Mouse (Mus musculus) left cerebral cortex, adult 18-20 months (tissue): ENCODE results near the gene Fmnl1. TPM values are rescaled to one million over a fixed set of nuclear protein-coding genes. Genes with fewer than 3 reads are reported as not detected.
A peak's percentile ranks its signal among the peaks of the same experiment; 100 is the strongest.

Experiments used
- DNase-seq, 2 experiments: peaks; one replicate each; pipeline ENCODE4 v3.0.0; 2021 to 2022; ENCODE audit warnings: low spot score in 2 of 2, mixed read lengths in 1 of 2
- total RNA-seq, 2 experiments: library from RNA; stranded (reverse); gene quantifications; 2 replicates each; pipeline ENCODE4 v1.2.3; 2021

Gene Fmnl1
- total RNA-seq, 2 experiments from 2014 or later: 169 to 206 TPM

DNA sequence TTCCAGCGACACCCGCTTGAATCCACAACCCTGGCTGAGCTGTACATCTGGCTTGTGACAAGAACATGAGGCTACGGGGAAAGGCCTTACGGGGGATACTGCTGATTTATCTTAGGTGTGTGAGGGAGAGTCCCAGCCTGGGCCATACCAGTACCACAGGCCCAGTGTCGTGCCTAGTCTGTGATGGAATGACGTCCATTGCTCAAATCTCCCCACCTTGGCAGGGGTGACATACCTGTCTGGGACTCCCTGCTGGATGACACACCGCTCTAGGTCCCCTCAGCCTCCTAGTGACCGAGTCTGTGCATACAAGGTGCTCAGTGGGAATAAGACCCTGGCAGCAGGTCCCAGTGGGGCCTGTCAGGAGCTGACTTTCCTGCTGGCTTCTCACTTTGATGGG, 7.8 kb downstream of the Fmnl1 start:
- DNase-seq: no peak

DNA sequence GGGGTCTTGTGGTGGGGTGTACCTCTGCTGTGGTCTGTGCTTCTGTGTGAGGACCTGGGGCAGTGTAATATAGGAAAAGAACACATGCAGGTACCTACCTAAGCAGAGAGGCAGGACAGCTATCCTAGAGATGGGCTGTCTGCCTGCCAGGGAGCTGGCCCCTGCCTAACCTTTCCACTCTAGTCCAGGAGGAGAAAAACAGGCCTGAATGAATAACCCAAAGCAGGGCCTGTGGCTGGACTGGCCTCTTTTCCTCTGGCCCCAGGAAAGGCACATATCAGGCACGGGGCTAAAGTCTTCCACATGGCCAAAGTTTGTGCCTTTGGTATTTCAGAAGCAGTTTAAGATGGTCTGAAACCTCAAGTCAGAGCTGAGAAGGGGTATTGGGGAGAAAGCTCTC, 9.5 kb downstream of the Fmnl1 start:
- no peak for DNase-seq

DNA sequence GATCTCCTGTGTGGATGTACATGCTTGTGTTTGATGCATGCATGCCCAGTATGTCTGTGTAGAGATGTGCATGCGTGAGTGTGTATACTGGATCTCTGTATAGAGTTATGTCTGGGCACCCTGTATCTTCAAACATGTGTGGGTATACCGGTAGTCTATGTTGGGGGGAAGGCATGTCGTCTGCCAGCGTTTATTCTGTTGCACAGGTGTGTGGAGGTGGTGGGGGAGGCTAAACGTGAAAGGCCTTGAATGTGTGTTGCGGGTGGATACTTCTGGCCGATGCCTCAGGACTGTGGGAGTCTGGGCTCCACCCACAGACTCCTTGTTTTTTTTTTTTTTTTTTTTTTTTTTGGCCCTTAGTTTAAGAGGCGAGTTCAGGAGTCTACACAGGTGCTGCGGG, 10.4 kb downstream of the Fmnl1 start:
- peak in 1 of 2 experiments; percentile 42 for DNase-seq

DNA sequence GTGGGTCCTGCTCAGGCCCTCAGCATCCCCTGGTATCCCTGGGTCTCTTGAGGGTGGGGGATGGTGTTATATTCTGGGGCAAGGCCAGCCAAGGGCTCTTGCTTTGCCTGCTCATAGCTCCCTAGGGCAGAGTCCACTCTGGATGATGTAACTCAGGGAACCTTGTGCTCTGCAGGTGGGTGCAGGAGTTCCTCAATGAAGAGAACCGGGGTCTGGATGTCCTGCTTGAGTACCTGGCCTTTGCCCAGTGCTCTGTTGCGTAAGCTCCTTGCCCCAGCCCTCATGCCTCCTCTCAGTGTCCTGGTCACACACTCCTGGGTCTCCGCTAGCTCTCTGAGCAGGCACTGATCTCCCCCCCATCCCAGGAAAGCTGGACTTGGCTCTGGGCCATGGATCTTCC, 11.0 kb downstream of the Fmnl1 start:
- no peak for DNase-seq

DNA sequence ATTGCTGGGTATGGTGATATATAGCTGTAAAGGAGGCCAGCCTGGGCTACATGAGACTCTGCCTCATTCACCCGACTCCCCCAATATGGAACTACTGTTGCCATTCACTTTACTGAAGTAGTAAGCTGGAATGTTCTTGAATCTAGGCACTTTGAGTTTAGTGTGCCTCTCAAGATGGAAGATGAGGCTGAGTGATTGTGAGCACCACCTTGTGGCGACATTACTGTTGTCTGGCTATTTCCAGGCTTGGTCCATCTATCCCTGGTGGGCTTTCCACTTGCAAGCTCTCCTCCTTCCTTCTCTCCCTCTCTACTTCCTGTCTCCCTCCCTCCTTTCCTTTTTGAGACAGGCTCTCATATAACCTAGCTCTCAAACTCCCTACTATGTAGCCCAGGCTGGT, 14.0 kb downstream of the Fmnl1 start:
- DNase-seq: peak in 1 of 2 experiments; percentile 55

DNA sequence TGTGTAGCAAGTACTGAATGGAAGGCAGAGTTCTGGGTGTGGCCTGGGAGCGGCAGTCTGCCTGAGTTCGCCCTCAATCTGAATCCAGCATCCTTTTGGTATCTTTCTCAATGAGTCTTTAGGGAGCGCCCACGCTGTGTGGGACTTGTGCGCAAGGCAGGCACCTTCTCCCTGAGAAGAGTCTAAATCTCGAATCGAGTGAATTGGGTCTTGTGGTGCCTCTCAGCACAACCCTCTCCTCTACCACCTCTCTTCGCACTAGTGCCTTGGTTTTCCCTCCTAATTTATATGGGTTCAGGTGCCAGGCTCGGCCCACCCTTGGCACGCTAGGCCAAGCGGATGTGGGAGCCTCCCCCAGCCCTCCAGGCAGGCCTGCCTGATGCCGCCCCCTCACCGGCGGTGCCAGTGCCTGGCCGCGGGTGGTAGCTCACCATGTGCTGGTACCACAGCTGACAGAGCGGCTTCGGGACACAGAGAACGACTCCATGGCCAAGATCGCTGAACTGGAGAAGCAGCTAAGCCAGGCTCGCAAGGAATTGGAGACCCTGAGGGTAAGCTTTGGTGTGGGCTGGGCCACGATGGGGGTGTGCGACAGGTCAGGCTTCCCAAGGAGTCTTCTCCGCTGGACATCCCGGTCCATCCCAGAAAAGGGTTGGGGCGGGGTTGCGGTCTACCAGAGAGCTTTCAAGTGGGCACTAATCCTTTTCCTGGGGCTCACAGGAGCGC, 21.5 kb downstream of the Fmnl1 start:
- DNase-seq: peak; percentile 76 to 86

DNA sequence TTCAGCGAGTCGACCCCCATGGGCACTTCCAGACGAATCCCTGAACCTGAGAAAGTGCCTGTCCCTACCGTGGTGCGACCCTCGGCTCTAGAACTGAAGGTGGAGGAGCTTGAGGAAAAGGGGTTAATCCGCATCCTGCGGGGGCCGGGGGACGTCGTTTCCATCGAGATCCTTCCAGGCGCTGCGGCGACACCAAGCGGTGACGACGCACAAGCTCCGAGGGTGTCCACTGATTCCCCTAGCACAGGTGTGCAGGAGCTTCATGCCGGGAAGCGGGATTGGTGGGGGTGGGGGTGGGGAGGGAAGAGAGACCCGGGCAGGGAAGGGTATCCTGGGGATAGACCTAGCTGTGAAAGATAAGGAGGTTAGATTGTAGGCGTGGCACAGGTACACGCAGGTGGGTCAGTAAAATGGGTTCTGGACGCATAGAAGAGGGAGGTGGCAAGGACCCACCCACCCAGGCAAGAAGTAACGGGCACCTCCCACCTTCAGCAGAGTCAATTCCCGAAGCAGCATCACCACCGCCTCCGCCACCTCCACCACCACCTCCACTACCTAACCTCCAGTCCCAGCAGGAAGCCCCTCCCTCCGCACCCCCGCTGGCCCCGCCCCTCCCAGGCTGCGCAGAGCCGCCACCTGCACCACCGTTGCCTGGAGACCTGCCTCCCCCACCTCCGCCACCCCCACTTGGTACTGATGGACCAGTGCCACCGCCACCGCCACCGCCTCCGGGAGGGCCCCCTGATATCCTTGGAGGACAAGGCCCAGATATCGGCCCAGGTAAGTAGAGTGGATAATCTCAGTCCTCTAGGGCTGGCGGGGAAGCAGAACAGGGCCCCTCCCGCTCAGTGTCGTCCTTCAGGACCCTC, 22.3 kb downstream of the Fmnl1 start:
- DNase-seq: peak; percentile 74 to 78

DNA sequence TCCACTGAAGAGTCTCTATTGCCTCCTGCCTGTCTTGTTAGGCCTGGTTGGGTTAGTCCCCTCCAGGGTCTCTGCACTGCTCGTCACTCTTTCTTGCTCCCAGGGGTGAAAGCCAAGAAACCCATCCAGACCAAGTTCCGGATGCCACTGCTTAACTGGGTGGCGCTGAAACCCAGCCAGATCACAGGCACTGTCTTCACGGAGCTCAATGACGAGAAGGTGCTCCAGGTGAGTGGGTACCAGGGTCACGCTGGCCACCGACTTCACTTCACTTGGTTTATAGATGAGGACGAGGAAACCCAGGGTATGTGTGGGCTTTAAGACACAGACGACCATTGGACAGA, 22.9 kb downstream of the Fmnl1 start:
- DNase-seq: no peak

DNA sequence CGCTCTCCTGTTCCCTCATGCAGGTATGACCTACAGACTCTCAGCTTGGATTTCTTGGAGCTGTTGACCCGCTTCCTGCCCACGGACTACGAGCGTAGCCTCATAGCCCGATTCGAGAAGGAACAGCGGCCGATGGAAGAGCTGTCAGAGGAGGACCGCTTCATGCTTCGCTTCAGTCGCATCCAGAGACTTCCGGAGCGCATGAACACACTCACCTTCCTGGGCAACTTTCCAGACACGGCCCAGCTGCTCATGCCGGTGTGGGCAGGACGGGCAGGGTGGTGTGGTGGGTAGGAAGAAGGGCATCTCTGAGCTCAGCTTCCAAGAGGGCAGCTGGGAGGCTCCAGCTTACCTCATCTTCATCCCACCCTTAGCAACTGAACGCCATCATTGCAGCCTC, 24.3 kb downstream of the Fmnl1 start:
- DNase-seq: peak; percentile 50 to 59

DNA sequence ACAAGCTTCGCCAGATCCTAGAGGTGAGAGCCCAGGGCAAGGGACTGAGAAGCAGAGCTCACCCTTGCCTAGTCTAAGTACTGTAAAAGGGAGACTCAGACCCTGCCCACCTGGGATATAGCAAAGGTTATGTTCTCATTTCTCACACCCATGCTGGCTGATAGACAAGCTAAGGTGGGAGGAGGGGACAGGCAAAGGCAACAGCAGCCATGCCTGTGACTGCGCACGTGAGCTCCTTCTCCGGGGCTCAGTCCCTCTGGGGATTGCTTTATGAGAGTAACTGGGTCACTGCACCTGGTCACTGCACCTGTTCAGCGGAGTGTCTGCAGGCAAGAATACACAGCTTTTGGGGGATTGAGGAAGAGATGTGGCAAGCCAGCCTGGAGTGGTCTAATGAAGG, 24.7 kb downstream of the Fmnl1 start:
- DNase-seq: peak in 1 of 2 experiments; percentile 22

DNA sequence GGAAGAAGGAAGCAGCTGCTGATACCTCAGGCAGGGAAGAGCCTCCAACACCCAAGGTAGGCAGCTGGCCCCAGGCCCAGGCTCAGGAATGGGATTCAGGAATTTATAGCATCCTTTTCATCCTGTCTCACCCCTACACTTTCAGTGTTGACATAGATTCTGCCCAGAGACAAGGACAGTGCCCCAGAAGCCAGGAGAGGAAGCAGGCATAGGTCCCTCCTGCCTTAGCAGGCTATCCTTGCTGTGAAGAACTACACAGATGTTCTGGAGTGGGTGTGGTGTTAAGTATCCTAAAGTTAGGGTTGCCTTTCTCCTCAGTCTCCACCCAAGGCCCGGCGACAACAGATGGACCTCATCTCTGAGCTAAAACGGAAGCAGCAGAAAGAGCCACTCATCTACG, 26.4 kb downstream of the Fmnl1 start:
- DNase-seq: peak; percentile 56 to 78

DNA sequence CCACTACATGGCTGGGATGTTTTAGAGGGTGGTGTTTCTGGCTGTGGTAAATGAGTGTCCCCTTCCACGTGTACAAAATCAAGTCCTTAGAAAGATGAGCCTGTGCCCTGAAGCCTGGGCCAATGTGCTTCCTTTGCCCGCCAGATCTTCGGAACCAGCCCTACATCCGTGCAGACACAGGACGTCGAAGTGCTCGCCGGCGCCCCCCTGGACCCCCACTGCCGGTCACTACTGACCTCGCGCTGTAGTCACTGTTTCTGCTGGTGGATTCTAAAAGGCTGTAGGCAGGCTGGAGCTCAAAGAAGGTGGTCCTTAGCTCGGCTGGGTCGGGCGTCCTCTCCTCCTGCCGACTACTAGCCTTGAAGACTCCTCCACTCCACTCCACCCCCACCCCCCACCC, 27.4 kb downstream of the Fmnl1 start:
- no peak for DNase-seq

DNA sequence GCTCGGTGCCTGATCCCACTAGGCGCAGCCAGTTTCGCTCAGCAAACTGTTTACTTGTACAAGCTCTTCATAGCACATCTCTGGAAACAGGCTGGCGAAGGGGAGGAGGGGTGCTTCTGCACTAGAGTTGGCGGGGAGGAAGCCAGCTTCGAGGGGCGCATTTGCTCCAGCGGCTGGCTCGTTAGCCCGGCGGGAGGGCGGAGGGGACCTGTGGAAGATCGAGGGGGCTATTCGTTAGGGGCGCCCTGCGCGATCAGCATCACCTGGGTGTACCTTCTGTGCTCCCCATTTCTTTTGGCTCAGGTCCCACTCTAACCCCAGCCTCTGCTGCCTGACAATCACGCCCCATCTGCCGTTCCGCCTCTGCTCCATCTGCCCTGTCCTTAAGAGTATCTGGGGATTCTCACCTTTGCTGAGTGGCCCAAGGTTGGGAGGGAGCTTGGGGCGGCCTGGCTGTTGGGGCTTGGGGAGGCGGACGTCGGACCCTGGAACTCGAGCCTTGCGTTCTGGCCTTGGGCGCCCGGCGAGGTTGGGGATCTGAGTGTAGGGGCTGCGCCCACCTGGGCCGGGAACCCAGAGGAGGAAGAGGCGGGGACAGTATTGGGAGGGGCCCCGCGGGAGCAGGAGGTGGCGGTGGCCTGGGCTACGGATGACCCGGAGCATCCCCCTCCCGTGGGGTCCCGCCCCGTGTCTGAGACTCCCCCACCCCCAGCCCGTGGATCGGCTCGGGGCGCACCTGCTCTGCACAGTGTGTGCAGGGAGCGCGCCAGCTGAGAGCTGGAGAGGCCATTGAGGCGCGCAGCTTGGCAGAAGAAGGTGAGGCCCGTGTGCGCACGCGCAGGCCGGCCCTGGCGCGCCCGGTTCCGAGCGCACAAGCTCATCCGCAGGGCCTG, 28.2 kb downstream of the Fmnl1 start:
- DNase-seq: peak; percentile 86 to 89

DNA sequence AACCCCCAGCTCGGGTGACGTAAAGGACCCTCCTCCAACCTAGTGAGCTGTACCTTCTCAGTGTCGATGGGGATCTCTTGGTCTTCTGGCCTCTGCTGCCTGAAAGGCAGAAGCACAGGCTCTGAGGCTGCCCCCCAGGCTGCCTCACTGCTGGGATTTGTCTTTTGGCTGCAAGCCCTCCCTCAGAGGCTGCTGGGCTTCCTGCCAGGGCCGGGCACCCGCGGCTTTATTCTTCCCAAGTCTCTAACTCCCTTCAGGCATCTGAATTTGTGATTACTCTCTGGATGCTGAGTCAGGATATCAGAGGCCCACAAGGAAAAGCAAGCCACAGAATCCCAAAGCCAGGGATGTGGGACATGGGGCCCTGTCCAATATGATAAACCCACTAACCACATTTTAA, 30.8 kb downstream of the Fmnl1 start:
- peak; percentile 77 to 90 for DNase-seq

DNA sequence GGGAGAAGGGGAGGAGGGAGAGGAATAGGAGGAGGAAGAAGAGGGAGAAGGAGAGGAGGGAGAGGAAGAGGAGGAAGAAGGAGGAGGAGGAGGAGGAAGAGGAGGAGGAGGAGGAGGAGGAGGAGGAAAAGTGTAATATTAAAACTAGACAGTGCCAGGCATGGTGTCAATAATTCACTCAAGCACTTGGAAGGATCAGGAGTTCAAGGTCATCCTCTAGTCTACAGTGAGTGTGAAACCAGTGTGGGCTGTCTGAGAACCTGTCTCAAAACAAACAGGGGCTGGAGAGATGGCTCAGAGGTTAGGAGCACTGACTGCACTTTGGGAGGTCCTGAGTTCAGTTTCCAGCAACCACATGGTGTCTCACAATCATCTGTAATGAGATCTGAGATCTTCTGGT, 31.5 kb downstream of the Fmnl1 start:
- no peak for DNase-seq

DNA sequence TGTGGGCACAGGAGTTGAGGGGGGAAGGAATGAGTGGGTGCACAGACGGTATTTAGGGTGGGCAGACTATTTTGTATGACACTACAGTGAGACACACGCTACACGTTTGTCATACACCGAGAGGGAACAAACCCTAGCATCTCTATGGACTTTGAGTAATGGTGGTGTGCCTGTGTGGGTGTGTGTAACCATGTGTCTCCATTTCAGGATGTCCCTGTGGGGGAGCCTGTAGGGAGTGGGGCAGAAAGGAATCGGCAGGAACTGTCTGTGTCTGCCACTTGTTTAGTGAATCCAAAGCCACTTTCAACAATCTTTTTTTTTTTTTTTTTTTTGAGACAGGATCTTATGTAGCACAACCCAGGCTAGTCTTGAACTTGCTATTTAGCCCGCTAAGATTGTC, 35.3 kb downstream of the Fmnl1 start:
- peak in 1 of 2 experiments; percentile 29 for DNase-seq

DNA sequence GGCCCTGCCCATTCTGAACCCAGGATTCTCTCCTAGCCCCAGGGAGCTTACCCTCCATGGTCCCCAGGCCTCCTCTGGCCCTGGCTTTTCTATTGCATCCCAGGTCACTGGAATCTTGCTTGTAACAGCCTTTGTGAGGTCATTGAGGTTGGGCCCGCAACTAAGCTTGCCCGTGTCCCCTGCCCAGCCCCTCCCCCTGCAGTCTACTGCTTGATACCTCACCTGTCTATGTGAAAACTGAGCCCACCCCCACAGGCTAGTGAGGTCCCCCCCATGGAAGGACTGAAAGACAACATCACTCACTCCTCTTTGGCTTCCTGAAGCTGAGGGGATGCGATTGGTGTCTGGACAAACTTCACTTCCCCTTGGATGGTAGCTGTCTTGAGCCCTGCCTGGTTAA, 37.6 kb downstream of the Fmnl1 start, which contains the start of gene 1700023F06Rik:
Gene 1700023F06Rik (minus strand): TSS at position 101 of the 400 bp plus-strand sequence.
- no peak for DNase-seq

DNA sequence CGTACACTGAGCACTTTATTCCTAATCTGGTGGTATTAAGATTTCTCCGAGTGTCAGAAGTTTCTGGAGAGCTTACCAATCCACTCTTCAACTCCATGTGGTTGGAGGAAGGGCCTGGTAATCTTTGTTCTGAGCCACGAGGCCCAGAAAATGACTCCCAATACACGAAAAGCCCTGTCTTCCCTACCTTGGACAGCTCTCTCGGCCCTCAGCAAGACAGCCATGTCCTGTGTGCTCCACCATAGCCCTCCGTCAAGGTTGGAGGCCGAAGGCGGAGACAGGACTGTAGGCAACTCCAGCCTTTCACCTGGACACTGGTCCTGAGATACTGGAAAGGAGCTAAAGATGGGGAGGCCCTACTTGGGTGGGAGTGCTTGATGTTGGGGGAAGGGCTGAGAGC, 39.4 kb downstream of the Fmnl1 start:
- DNase-seq: no peak

DNA sequence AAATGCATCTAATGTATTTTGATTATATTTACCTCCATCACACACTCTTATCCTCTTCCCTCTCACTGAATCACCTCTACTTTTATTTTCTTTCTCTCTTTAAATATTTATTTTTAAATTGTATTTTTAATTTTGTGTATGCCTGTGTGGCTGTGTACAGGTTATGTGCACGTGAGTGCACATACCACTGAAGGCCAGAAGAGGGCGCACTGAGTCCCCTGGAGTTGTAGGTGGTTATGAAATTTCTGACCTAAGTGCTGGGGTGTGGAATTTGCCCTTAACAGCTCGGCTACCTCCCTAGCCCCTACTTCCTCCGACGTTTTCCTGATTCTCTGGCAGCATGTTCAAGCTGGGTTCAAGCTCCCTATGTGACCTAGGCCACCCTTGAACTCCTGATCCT, 42.8 kb downstream of the Fmnl1 start:
- no peak for DNase-seq

DNA sequence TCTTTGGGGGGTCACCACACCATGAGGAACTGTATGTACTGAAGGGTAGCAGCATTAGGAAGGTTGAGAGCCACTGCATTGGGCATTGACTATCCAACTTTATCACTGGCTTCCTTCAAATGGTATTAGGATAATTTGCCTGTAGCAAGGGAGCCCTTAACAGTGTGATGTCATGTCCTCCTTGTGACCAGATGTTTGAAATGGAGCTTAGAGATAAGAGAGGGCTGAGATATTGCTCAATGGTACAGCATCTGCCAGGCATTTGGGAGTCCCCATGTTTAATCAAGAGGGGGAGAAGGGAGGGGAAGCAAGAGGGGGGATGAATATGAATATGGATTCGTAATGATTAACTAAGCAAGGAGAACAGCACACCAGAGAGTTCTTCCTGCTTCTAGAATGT, 44.4 kb downstream of the Fmnl1 start:
- no peak for DNase-seq

DNA sequence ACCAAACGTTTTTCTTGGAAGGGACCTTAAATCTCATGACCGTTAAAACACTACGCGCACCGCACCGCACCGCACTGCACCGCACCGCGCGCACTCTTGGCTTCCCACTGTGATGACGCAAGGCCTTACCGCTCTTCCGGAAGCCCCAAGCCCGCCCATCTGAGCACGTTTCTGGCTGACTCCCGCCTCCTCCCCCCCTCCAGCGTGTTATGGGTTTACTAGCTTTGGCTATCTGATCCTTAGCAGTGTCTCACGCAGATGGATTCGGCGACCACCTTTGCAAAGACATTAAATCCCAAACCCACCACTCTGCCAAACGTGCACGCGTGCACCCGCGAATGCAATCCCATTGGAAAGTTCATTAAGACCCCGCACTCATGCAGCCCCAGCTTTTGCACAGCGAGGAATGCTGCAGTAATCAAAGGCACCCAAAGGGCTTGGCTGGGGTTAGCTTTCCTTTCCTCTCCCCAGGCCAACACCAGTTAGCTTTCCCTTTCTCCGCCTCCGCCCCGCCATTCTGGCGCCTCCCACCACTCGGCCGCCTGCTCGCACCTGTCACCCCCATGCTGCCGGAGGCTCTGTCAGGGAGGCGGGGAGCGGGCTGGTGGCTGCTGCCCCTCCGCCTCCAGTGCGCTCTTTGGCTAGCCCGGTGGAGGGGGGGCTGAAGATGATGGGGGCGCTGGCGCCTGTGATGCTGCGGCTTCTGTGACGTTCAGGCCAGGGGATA, 47.0 kb downstream of the Fmnl1 start, which contains the start of gene Spata32:
Gene Spata32 (minus strand): TSS at position 643 of the 727 bp plus-strand sequence.
- peak; percentile 64 to 75 for DNase-seq
